Mouse (Mus musculus): ENCODE data around the gene Stab2.

Stab2 gene

DNA sequence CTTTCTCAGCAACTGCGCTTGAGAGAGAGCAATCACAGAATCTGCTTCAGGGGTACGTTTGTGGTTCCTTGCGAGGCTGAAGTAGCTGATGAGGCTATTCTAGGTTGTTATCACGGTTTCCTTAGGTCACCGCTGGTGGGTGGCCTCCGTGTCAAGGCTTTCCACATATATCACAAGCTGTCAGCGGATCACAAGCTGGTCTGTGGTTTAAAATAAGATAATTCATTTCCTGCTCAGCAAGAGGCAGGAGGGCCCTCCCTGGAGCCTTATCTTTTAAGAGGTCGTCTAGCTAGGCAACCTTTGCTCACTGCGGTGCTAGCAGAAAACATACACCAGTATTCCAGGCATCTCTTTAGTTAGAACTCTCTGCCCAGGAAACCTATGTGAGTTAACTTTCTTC, 17.2 kb downstream of the Stab2 start:
- DNase-seq (ENCODE audit: low spot score in 2 of 2) = no peak

DNA sequence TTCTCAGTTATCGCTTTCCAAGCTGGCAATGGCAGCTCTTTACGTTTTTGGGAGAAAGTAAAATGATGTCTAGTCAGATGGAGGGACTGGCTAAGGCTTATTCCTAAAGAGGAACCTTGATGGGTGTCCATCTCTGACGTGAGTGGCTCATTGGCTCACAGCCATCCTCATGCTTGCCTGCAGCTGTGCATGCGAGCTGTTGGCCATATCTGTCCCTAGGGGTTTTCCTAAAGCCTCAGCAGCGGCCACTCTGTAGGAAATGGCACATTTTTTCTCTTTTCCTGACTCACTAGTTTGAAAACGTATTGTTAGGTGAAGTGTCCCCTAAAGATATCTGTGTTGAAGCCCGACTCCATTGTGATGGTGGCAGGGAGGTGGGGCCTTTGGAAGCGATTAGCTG, 18.0 kb downstream of the Stab2 start:
- DNase-seq (ENCODE audit: low spot score in 2 of 2) = no peak

DNA sequence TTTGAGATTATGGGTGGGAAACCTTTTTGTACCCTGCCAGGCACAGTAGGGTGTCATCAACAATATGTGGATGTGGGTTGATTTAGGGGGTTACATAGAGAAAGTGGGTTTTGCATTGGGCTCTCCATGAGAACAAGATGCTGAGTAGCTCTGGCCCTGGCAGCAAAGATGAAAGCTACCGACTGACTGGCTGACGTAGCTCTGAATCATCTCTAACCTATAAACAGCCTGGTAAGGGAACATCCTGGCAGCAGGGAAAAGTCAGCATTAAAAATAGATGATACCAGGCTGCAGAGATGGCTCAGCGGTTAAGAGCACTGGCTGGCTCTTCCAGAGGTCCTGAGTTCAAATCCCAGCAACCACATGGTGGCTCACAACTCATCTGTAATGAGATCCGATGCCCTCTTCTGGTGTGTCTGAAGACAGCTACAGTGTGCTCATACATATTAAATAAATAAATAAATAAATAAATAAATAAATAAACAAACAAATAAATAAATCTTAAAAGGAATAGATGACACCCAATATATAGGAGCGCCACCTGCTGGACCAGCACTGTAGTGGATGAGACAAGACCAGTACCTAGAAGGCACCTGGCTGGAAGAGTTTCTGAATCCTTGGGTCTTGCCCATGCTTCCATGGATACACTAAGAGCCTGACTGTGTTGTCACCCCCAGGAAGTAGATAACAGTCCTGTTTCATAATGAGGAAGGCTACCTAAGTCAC, 31.7 kb downstream of the Stab2 start:
- peak in 1 of 2 experiments; percentile 67 for DNase-seq (ENCODE audit: low spot score in 2 of 2)

DNA sequence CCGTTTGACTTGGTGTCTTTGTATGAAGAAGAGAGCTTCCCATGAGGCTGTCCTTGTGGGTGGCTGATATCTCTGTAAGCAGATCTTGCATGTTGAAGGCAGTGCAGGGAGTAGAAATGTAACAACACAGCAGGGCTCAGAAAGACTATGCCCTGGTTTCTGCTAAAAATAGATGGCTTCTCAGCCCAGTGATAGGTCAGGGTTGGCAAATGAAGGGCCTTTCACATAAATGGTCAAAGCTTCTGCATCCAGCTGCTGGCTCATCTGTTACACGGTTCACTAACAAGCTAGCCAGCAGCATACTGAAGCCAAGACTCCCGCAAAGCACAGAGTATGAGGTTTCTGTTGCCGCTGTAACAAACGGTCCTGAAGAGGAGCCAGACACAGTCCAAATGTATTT, 34.5 kb downstream of the Stab2 start:
- no peak for DNase-seq (ENCODE audit: low spot score in 2 of 2)

DNA sequence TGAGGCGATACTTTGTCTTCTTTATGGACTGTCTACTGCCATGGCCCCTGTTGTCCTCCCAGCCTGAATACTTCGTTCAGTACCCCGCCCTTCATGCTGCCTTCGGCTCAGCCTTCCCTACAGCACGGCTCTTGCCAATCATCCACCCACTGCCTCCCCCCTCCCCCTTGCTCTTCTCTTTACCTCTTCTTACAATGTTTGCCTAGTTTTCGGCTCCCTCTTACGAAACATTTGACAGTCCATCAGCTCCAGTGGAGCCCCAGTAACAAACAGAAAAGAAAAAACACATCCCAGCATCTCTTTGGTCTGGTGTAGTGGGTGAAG, 35.4 kb downstream of the Stab2 start:
- no peak for DNase-seq (ENCODE audit: low spot score in 2 of 2)

DNA sequence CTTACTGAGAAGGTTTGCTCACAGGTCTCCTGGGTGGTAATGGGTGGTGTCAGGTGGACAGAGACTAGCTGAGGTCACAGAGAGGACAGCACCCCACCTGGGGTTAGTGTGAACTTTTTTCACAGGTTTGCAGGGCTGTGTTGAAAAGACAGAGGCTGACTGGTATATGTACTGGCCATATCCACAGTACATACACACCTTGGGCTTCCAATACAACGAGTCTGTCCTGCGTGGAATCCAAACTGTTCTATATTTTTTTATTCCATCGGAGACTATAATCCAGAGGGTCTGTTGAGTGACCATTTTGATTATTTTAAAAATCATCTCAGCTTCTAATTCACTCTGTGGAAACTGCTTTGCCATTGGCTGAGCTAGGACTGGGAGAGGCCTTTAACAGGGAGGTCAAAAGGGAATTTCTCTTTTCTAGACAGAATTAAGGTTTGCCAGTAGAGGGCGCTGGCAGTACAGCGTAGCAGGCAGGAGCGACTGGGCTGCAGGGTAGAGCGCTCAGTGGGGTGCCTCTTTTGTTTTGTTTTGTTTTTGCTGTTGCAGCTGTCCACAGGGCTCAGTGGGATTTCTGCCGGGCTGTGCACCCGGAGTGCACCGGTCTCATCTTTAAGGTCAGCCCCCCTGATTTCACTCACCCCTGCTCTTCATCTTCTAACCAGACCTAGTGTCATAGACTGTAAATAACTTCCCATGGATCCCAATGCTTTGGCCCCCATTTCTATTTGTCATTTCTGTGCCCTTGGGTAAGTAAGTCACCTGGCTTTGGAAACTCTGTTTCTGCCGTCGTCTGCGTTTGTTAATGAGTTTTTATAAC, 35.9 kb downstream of the Stab2 start:
- peak; percentile 33 to 75 for DNase-seq (ENCODE audit: low spot score in 2 of 2)

DNA sequence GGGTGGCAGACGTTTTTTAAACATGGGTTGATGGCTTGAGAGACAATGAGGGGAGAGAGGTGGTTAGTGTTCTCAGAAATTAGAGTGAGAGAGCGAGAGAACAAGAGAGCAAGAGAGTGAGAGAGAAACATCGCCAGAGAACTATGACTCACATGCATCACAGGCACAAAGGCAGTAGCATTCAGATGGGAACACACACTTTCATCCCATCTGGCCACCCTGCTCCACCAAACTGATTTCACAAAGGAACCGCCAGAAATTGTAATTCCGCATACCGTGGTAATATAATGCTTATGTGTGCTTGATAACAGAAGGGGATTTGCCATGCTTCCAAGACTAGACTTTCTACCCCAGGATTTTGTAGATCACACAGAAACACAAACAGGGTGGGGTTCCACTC, 38.5 kb downstream of the Stab2 start:
- no peak for DNase-seq (ENCODE audit: low spot score in 2 of 2)

DNA sequence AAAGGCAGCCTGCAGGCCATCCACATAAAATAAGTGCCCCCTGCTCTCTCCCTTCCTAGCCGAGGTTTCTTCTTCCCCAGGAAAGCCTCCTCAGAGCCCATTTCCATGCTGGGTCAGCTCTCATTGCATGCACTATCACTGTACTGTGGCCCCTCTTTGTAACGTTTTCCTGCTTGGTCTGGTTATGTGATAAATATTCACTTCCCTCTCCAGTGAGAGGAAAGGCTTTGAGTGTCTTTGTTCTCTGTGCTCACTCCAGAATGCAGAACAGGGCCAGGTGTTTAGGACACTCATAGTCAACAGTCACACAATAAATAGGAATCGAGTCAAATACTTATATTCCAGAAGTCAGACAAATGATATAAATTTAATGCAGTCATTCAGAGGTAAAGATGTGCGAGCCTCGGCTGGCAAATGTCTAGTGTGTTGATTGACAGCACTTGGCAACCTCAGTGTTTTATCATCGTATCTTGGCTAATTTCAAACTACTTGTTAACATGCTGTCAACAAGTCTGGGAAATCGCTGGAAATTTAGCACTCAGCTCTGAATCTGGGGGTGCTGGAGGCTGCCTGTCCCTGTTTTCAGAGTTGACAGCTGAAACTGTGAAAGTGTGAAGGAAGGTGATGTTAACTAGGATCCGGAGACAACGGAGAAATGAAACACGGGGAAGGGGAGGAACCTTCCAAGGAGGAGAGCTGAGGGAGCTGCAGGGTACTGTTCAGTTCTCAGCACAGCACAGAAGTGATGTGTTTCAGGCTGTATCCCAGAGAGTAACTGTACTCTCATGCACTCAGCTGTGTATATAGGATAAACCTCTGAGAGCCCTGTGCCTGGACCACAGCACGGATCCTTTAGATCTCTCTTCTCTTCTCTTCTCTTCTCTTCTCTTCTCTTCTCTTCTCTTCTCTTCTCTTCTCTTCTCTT, 46.0 kb downstream of the Stab2 start:
- DNase-seq (ENCODE audit: low spot score in 2 of 2) = no peak

DNA sequence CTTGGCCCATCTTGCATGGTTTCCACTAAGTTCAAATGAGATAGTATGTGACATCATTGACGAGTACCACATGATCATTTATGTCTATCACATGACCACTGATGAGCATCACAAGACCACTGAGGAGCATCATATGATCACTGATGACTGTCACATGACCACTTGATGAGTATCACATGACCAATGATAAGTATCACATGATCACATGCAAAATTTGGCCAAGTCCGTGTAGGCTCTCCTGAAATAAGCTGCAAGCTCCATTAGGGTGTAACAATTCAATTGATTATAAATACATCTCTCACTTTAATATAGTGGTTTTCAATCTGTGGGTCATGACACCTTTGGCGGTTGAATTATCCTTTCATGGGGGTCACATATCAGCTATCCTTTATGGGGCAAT, 52.5 kb downstream of the Stab2 start:
- DNase-seq (ENCODE audit: low spot score in 2 of 2) = no peak

DNA sequence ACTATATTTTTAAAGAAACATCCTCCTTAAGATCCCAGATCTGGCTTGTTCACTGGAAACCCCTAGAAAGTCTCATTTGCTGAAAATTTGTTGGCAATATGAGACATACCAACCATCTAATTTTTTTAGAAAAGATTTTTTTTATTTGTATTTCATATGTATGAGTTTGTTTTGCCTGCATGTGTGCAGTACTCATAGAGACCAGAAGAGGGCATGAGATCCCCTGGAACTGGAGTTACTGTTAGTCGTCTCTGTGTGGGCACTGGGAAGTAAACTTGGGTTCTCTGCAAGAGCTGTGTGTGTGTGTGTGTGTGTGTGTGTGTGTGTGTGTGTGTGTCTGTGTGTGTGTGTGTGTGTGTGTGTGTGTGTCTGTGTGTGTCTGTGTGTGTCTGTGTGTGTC, 55.1 kb downstream of the Stab2 start:
- DNase-seq (ENCODE audit: low spot score in 2 of 2) = no peak

DNA sequence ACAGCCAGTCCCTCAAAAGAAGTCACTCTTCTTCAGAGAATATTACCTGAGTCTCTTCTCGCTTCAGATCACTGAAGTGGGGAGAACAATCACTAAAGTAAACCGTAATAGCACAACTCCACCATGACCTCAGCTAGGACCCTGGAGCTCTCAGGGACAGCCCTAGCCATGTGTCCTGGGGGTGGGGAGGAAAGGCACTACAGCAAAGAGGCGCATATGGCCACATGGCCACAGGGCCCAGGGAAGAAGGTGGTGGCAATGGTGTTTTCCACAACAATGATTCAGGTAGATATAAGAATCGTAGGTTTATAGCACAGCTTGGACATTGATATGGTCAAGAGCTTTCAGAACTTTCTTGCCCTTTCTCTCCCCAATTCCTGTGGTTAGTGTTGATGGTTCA, 57.0 kb downstream of the Stab2 start:
- no peak for DNase-seq (ENCODE audit: low spot score in 2 of 2)

DNA sequence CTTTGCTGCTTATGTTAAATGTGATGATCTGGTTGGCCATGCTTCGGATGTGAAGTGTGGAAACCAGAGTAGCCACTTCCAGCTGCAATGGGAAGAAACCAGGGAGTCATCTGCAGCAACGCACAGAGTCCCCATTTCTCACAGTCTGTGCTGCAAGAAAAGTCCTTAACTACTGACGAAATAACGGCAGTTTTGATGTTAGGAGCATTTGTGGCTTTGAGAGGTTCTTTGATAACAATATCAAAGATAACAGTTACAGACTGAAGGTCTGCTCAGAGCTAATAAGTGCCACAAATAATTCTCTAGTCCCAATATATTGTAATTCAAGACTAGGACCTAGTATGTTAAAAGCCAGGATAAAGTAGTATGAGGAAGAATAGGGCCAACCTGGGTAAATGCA, 57.9 kb downstream of the Stab2 start:
- no peak for DNase-seq (ENCODE audit: low spot score in 2 of 2)

DNA sequence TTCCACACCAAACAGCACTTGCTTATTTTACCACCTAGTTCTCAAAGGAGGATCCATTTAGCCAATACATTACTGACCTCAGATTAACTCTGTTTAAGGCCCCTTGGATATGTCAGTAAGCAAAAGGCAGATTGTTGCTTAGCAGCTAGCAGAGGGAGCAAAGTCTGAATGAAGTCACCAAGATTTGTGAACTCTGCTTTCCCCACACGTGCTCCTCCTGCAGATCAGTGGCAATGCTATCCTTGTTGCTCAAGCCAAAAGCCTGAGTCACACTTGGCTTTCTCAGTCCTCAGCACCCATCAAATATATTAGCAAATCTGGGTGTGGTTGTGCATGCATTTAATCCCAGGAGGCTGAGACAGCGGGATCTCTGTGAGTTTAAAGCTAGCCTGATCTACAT, 60.3 kb downstream of the Stab2 start:
- DNase-seq (ENCODE audit: low spot score in 2 of 2) = no peak

DNA sequence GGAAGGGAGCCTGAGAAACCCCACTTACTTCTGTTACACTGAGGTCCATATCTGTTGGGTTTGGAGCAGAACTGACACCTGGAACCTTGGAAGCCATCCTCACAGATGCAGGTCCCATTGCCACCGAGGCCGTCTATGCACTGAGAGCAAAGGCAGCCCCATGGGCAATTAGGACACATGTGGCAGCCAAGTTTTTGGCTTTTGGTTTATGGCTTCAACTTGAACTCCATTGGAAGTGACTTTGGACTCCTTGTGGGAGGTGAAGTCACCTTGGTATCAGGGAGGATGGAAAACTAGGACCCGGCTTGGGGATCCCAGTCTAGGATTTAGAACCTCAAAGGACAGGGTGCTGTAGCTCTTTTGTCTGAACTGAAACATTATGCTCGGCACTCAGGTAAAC, 67.2 kb downstream of the Stab2 start:
- DNase-seq (ENCODE audit: low spot score in 2 of 2) = no peak

DNA sequence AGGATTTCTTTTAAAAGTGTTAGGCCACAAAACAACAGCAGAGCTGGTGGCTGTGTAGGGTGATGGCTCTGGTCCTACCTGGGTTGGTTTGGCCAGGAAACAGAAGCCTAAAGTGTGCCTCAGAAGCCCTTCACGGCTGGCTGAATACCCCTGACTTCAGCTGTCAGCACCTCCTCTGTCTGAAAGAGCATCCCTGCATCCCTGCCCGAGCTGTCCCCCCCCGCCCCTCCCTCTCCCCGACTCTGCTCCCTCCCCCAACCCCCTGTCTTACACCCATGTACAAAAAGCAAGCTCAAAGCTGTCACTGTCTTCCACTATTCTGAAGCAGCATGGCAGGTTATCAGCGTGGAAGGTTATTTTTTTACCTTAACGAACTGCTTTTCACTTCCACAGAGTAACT, 73.4 kb downstream of the Stab2 start:
- no peak for DNase-seq (ENCODE audit: low spot score in 2 of 2)

DNA sequence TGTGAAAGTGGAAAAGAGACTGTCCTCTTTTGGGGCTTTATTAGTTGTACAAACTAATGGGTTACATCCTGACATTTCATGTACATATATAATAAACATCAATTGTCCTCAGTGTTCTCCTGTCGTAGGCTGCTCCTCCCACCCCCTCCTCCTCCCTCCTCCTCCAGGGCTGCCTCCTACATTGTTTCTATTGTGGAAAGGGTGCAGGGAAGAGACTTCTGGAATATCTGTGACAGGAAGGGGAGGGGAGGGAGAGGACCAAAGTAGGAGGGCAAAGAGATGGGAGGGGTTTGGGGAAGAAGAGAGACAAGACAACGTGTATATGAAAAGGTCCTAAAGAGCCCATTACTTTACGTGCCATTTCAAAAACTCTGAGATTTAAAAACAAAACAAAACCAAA, 73.9 kb downstream of the Stab2 start:
- no peak for DNase-seq (ENCODE audit: low spot score in 2 of 2)

DNA sequence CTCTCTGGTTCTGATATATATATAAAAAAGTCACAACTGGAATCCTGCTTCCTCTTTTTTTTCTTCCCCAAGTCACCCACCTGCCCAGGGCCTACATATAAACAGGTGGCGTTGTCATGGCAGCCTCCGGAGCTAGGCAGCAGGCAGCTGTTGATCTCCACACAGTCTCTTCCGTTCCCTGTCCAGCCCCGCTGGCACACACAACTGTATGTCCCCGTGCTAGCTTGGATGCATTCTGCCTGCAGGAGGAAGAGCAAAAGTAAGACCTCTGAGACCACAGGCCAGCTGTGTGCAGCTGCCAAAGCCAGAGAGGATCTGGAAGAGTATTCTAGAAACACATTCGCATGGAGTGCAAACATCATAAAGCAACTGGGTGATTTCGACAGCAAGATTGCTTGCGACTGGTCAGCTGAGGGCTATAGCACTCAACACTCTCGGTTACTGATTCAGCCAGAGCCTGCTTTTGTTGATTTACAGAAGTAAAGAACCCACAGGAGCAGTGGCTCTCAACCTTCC, 74.6 kb downstream of the Stab2 start:
- no peak for DNase-seq (ENCODE audit: low spot score in 2 of 2)

DNA sequence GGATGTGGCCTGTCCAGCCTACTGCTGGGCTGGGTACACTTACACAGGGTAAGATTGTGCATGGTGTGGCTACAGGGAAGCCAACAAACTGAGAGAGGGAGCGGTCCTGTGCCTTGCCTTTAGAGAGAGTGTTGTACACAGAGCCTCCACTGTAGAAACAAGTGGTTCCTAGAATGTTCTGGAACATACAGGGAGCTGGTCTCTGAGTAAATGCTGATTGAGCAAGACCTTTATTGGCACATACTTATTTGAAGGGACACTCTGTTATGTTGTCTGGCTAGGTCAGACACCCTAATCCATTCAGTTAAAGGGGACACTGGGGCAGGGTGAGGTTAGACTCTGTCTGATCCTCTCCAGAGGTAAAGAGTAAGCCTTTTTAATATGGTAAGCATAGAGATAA, 84.2 kb downstream of the Stab2 start:
- no peak for DNase-seq (ENCODE audit: low spot score in 2 of 2)

DNA sequence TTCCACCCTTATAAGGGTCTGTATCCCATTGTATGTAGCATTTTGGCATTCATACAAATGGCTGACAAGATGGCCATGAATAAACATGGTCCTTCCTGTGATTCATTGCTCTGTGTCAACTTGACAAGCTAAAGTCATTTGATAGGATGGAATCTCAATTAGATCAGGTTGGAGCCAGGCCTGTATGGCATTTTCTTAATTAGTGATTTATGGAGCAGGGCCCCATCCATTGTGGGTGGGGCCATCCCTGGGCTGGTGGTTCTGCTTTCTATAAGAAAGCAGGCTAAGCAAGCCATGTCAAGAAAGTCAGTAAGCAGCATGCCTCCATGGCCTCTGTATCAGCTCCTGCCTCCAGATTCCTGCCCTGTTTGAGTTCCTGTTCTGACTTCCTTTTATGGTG, 92.2 kb downstream of the Stab2 start:
- DNase-seq (ENCODE audit: low spot score in 2 of 2) = no peak

DNA sequence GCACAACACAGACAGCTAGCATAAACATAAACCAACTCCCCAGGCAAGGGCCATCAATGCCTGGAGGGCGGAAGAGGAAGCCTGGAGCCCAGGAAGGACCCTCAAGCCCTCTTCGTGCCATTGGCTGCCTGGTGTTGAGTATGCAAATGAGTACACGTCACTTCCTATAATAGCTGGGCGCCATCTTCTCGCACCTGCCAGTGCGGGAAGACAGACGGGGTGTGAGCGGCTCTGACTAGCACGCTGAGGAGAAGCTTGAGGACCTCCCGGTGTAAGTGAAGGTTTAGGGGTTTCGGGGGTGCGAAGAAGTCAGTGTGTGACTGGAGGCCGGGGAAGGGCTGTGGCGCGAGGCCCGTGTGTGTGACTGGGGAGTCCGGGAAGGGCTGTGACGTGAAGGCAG, 99.3 kb downstream of the Stab2 start:
- DNase-seq (ENCODE audit: low spot score in 2 of 2) = no peak

DNA sequence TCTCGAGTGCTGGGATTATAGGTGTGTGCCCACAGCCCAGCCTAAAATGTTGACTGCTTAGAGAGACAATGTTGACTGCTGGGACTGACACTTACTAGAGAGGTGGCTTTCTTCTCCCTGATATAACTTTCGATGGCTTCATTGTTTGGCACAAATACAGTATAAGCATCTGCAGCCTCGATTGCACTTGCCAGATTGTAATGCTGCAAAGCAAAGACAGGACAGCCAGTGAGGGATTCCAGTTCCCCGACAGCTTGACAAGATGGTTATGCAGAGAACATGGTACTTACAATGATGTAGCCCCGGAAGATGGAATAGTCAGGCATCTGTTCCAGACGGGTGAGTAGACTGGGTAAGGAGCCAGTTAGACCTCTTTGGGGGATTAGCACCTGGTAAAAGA, 100.8 kb downstream of the Stab2 start:
- no peak for DNase-seq (ENCODE audit: low spot score in 2 of 2)

DNA sequence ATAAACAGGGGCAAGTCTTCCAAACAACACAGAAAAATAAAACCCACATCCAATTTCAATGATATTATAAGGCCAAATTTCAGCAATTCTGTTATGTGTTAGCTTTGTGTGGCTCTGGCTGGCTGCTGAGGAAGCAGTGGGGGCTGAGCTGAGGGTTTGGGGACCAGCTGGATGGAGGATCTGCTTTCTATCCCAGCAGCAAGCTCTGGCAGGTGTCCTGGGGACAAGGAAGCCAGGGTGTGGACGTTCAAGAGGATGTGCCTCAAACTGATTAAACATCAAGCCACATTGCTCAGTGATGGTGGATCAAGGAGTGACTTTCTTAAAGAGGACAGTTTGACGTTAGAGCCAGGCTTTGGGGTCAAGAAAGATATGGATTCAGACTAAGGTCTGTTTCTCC, 112.3 kb downstream of the Stab2 start:
- DNase-seq (ENCODE audit: low spot score in 2 of 2) = no peak
